Mouse (Mus musculus): ENCODE measurements around the gene Mfsd14a.

- TF ChIP-seq POLR2A (IDR thresholded peaks at IDR 0.05; ENCODE audit: control insufficient read depth, extremely low read depth, insufficient read depth, low read length, poor library complexity) (no peak), CTCF (IDR thresholded peaks at IDR 0.05; ENCODE audit: borderline replicate concordance, control insufficient read depth, extremely low read depth, insufficient read depth, low read length, poor library complexity) (no peak)
Measured at GRCm38 (mm10) chr3:116642373-116642772, 20.1 kb downstream of the Mfsd14a start.

Data from thymus, adult 2 months (tissue).